Mouse (Mus musculus) small intestine, adult 2 months (tissue): ENCODE data around the gene Mlec.

Experiments
- CTCF ChIP-seq: fragments of 200-500 bp; IDR thresholded peaks from 2 replicates; pipeline ENCODE4 v1.5.1; 2012; ENCODE audit warnings: low read depth, mild to moderate bottlenecking, control low read depth, inconsistent platforms, low read length, moderate library complexity, mixed read lengths; ENCODE audit not compliant: insufficient replicate concordance, insufficient read length; ENCODE audit errors: extremely low read depth
- POLR2A ChIP-seq: fragments of 200-500 bp; IDR thresholded peaks from 2 replicates; pipeline ENCODE4 v1.6.1; 2012; ENCODE audit warnings: low read depth, mild to moderate bottlenecking, control low read depth, inconsistent platforms, low read length, moderate library complexity

- TF ChIP-seq CTCF, result no peak
- no peak for TF ChIP-seq POLR2A
Measured at GRCm38 (mm10) chr5:115190081-115190480, 32.1 kb upstream of the Mlec start.
